Mouse (Mus musculus) liver, embryonic 13.5 days (tissue): Measurements from ENCODE around the gene Zc3h7b. TPM values are rescaled to one million over a fixed set of nuclear protein-coding genes. Genes with fewer than 3 reads are reported as not detected.
"Not testable (repeated sequence)": the region's sequence is repeated elsewhere in the genome, so short reads cannot be mapped to it uniquely, and the experiment has no call there.

Experiments used
- ATAC-seq: fragments of 200-750 bp; cut with Nextera tagmentation; 2 replicates; pipeline ENCODE4 v1.8.0; 2017; ENCODE audit warnings: low read depth, mild to moderate bottlenecking, moderate number of reproducible peaks, moderate library complexity
- DNase-seq: peaks from one replicate; pipeline ENCODE4 v3.0.0; 2022
- H3K27ac ChIP-seq: fragments of 300-500 bp; sonication (generic); 2 replicates; pipeline ENCODE4 v1.5.1; 2015; ENCODE audit warnings: moderate library complexity, mild to moderate bottlenecking, inconsistent platforms
- H3K27me3 ChIP-seq: fragments of 300-500 bp; sonication (generic); 2 replicates; pipeline ENCODE4 v1.6.1; 2015; ENCODE audit warnings: mild to moderate bottlenecking, inconsistent platforms
- H3K36me3 ChIP-seq: fragments of 300-500 bp; sonication (generic); 2 replicates; pipeline ENCODE4 v1.6.1; 2015; ENCODE audit warnings: mild to moderate bottlenecking, inconsistent platforms
- H3K4me1 ChIP-seq: fragments of 300-500 bp; sonication (generic); replicated peaks from 2 replicates; pipeline ENCODE4 v1.6.1; 2015; ENCODE audit warnings: inconsistent platforms
- H3K4me2 ChIP-seq: fragments of 300-500 bp; sonication (generic); 2 replicates; pipeline ENCODE4 v1.6.1; 2015; ENCODE audit warnings: inconsistent platforms, mild to moderate bottlenecking, moderate library complexity
- H3K4me3 ChIP-seq: fragments of 300-500 bp; sonication (generic); replicated peaks from 2 replicates; pipeline ENCODE4 v1.5.1; 2015; ENCODE audit warnings: mild to moderate bottlenecking, inconsistent platforms
- H3K9ac ChIP-seq: fragments of 300-500 bp; sonication (generic); 2 replicates; pipeline ENCODE4 v1.6.1; 2015; ENCODE audit warnings: mild to moderate bottlenecking, inconsistent platforms
- H3K9me3 ChIP-seq: fragments of 300-500 bp; sonication (generic); replicated peaks from 2 replicates; pipeline ENCODE4 v1.6.1; 2016; ENCODE audit warnings: inconsistent platforms
- WGBS: fragments of 180-500 bp; shearing (Covaris S2); methylation state at CpG from one replicate; pipeline ENCODE4 v1.1.7; 2015; ENCODE audit not compliant: insufficient replicate concordance; 5-methylcytosine and 5-hydroxymethylcytosine counted together
- polyA plus RNA-seq: library from polyadenylated mRNA; unstranded; fragments of >200 nt; fragmentation: Nextera tagmentation; extraction: Ambion mirVana; gene quantifications from 2 replicates; pipeline ENCODE4 v1.2.1, GENCODE M21; 2015

Zc3h7b gene
- polyA plus RNA-seq, result 5.3 and 6.0 TPM in 2 replicates

- WGBS, result under 1% methylated on average over 65 of the region's 65 CpGs
- H3K27me3 ChIP-seq, result no peaks in the 10 kb centered on the region
- H3K4me3 ChIP-seq, result peak within 1 kb of the TSS; percentile 76
- H3K27ac ChIP-seq, result peak within 1 kb of the TSS; percentile 78
- H3K9me3 ChIP-seq, result no peaks in the 10 kb centered on the region
- peak; percentile 83 for ATAC-seq
- H3K36me3 ChIP-seq, result no peaks in the 10 kb centered on the region
- H3K4me2 ChIP-seq, result peak within 1 kb of the TSS; percentile 95
- DNase-seq, result peak; percentile 45
- peak within 1 kb of the TSS; percentile 84 for H3K9ac ChIP-seq
- peaks cover 24% of the 10 kb centered on the region for H3K4me1 ChIP-seq
Observed at GRCm38 (mm10) chr15:81744992-81745600, at the start of gene Zc3h7b, which contains the start of gene Rangap1. Gene Zc3h7b, plus strand, starts transcription at chr15:81745057. Gene Rangap1, minus strand, starts transcription at chr15:81745530.

GRCm38 (mm10) chr15:81697175-81697574 lies 47.7 kb upstream of the Zc3h7b start, which contains the start of gene Chadl:
Gene Chadl, minus strand, starts transcription at chr15:81697287.
- H3K4me1 ChIP-seq, result peaks cover 17% of the 10 kb centered on the region
- H3K4me3 ChIP-seq, result no peak within 1 kb of the TSS
- H3K36me3 ChIP-seq, result peaks cover 3% of the 10 kb centered on the region; the same call in 1 of the 2 replicates
- no peak within 1 kb of the TSS for H3K4me2 ChIP-seq
- peaks cover 57% of the 10 kb centered on the region for H3K27me3 ChIP-seq
- no peak for DNase-seq
- 59% methylated on average over 7 of the region's 7 CpGs for WGBS
- no peaks in the 10 kb centered on the region for H3K9me3 ChIP-seq
- H3K27ac ChIP-seq, result no peak within 1 kb of the TSS
- no peak within 1 kb of the TSS for H3K9ac ChIP-seq
- no peak for ATAC-seq

- peak; percentile 28 for DNase-seq
- Histone ChIP-seq H3K4me2 (no peak overlapping the region), H3K27me3 (peaks cover 50% of the 10 kb centered on the region), H3K9ac (no peak overlapping the region), H3K4me3 (no peak overlapping the region), H3K9me3 (no peaks in the 10 kb centered on the region), H3K27ac (no peak overlapping the region), H3K4me1 (peaks cover 17% of the 10 kb centered on the region), H3K36me3 (peaks cover 10% of the 10 kb centered on the region)
- 38% methylated on average over 3 of the region's 3 CpGs for WGBS
- no peak for ATAC-seq
Observed at GRCm38 (mm10) chr15:81697847-81698246, 47.0 kb upstream of the Zc3h7b start.

DNA sequence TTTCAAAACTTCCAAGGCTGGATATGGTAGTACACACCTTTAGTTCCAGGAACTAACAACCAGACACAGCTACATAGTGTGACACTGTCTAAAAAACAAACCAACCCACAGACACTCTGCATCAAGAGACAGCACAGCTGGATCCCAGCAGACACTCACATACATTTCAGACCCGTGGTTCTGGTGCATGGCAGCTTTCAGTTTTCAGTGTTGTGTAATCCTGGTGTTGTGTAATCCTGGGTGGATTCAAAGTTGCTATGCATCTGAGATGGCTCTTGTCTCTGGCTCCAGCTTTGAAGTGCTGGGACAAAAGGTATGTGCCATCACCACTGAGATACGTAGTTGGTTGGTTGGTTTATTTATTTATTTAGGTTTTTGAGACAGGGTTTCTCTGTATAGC lies 46.3 kb upstream of the Zc3h7b start:
- Histone ChIP-seq H3K4me3 (no peak overlapping the region), H3K27ac (no peak overlapping the region), H3K9ac (no peak overlapping the region), H3K4me1 (peaks cover 15% of the 10 kb centered on the region), H3K36me3 (peaks cover 16% of the 10 kb centered on the region), H3K4me2 (no peak overlapping the region), H3K9me3 (no peaks in the 10 kb centered on the region), H3K27me3 (peaks cover 43% of the 10 kb centered on the region)
- WGBS, result 36% methylated on average over 2 of the region's 2 CpGs
- no peak for ATAC-seq
- no peak for DNase-seq

DNA sequence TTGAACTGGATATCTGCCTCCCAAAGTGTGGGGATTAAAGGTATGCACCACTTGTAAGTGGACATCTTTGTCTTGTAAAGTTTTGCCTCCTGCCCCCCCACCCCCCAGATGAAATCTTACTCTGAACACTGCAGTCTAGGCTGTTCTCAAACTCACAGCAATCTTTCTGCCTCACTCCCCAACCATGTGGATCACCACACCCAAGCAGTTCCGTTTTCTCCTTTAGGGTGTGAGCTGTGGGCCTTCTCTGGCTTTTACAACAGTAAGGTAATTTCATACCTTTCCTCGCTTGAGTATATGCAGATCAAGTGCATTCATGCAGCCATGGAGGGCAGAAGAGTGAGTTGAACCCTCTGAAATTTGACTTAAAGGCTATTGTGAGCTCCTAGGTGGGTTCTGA lies 44.7 kb upstream of the Zc3h7b start:
- WGBS, result 49% methylated on average over 2 of the region's 2 CpGs
- ATAC-seq, result no peak
- Histone ChIP-seq H3K4me2 (no peak overlapping the region), H3K4me1 (peaks cover 4% of the 10 kb centered on the region; the same call in 1 of the 2 replicates), H3K4me3 (no peak overlapping the region), H3K9ac (no peak overlapping the region), H3K27ac (no peak overlapping the region), H3K36me3 (peaks cover 33% of the 10 kb centered on the region), H3K9me3 (no peaks in the 10 kb centered on the region), H3K27me3 (peaks cover 27% of the 10 kb centered on the region)
- DNase-seq, result no peak

DNA sequence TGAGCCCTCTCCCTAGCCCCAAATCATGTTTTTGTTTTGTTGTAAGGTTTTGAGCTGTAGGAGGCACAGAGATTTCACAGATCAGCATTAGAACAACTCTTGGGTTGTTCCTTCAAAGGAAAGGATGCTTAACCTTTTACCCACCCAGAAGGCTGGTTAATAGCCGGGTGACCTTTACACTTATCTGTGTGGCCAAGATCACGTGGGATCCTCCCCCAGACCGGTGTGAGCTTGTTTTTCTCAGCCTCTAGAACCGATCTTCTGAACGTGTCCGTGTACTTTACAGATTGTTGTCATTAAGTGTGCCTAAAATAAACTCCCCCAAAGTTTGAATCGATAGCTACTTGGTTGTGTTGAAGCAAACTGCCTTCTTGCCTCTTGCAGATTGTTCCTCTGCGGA lies 44.3 kb upstream of the Zc3h7b start:
- Histone ChIP-seq H3K27ac (no peak overlapping the region), H3K4me2 (no peak overlapping the region), H3K27me3 (peaks cover 23% of the 10 kb centered on the region), H3K9ac (no peak overlapping the region), H3K36me3 (peaks cover 37% of the 10 kb centered on the region), H3K9me3 (no peaks in the 10 kb centered on the region), H3K4me3 (no peak overlapping the region), H3K4me1 (peaks cover 4% of the 10 kb centered on the region; the same call in 1 of the 2 replicates)
- WGBS, result 51% methylated on average over 8 of the region's 8 CpGs
- no peak for DNase-seq
- no peak for ATAC-seq

- Histone ChIP-seq H3K27me3 (peaks cover 15% of the 10 kb centered on the region), H3K36me3 (peaks cover 45% of the 10 kb centered on the region)
- not testable (repeated sequence) for ATAC-seq, DNase-seq, H3K9me3 ChIP-seq, H3K4me3 ChIP-seq, H3K27ac ChIP-seq, H3K4me1 ChIP-seq, H3K9ac ChIP-seq, H3K4me2 ChIP-seq
- 73% methylated on average over 4 of the region's 4 CpGs for WGBS
Observed at GRCm38 (mm10) chr15:81701350-81701749, 43.5 kb upstream of the Zc3h7b start.

GRCm38 (mm10) chr15:81702306-81703093 lies 42.4 kb upstream of the Zc3h7b start:
- H3K9ac ChIP-seq, result no peak overlapping the region
- H3K36me3 ChIP-seq, result peaks cover 56% of the 10 kb centered on the region
- H3K27me3 ChIP-seq, result peaks cover 4% of the 10 kb centered on the region
- H3K9me3 ChIP-seq, result no peaks in the 10 kb centered on the region
- ATAC-seq, result 0 out of 2 replicates have a peak, but pooled peaks have one; percentile 25
- no peak overlapping the region for H3K4me3 ChIP-seq
- DNase-seq, result no peak
- 84% methylated on average over 13 of the region's 13 CpGs for WGBS
- peaks cover 4% of the 10 kb centered on the region; the same call in 1 of the 2 replicates for H3K4me1 ChIP-seq
- no peak overlapping the region for H3K27ac ChIP-seq
- no peak overlapping the region for H3K4me2 ChIP-seq

- Histone ChIP-seq H3K9me3 (no peaks in the 10 kb centered on the region), H3K9ac (no peak overlapping the region), H3K27me3 (0 out of 2 replicates have a peak, but pooled peaks cover 2% of the 10 kb centered on the region), H3K4me1 (peaks cover 4% of the 10 kb centered on the region; the same call in 1 of the 2 replicates), H3K4me3 (no peak overlapping the region), H3K36me3 (peaks cover 62% of the 10 kb centered on the region), H3K4me2 (no peak overlapping the region), H3K27ac (no peak overlapping the region)
- ATAC-seq, result no peak; the same call in 1 of the 2 replicates
- DNase-seq, result no peak
- 76% methylated on average over 3 of the region's 3 CpGs for WGBS
Observed at GRCm38 (mm10) chr15:81703094-81703489, 41.8 kb upstream of the Zc3h7b start.

DNA sequence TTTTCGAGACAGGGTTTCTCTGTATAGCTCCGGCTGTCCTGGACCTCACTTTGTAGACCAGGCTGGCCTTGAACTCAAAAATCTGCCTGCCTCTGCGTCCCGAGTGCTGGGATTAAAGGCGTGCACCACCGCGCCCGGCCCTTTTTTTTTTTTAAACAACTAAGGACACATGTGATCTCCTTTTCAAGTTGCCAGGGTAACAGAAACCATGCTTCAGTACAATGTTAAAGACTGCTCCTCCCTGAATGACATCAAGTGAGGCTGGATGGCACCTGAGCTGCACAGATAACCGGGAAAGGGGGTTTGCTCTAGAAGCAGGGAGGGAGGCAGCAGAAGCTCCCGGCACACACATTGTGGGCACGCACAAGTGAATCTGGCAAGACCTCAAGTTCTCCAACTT lies 35.9 kb upstream of the Zc3h7b start:
- Histone ChIP-seq H3K4me3 (no peak overlapping the region), H3K9ac (no peak overlapping the region), H3K27me3 (no peaks in the 10 kb centered on the region), H3K36me3 (peaks cover 99% of the 10 kb centered on the region), H3K4me2 (no peak overlapping the region), H3K27ac (no peak overlapping the region), H3K9me3 (no peaks in the 10 kb centered on the region), H3K4me1 (peaks cover under 1% of the 10 kb centered on the region)
- DNase-seq, result no peak
- no peak for ATAC-seq
- 82% methylated on average over 11 of the region's 11 CpGs for WGBS

- no peak for DNase-seq
- ATAC-seq, result no peak
- WGBS, result 94% methylated on average over 1 of the region's 1 CpGs
Observed at GRCm38 (mm10) chr15:81709686-81710085, 35.2 kb upstream of the Zc3h7b start.

More at GRCm38 (mm10) chr15:81709686-81710085, 35.2 kb upstream of the Zc3h7b start:
- H3K4me1 ChIP-seq, result no peaks in the 10 kb centered on the region; the same call in 1 of the 2 replicates
- H3K27ac ChIP-seq, result no peak overlapping the region
- no peak overlapping the region for H3K9ac ChIP-seq
- H3K9me3 ChIP-seq, result no peaks in the 10 kb centered on the region
- no peaks in the 10 kb centered on the region for H3K27me3 ChIP-seq
- no peak overlapping the region for H3K4me2 ChIP-seq
- peaks cover 95% of the 10 kb centered on the region for H3K36me3 ChIP-seq
- no peak overlapping the region for H3K4me3 ChIP-seq
